Mouse (Mus musculus) heart, postnatal 0 days (tissue): ENCODE results near the gene Fbxo34.

Source experiments
- CTCF ChIP-seq: IDR thresholded peaks from 2 replicates; pipeline ENCODE4 v1.5.1; 2016; ENCODE audit warnings: antibody characterized with exemption, control low read depth, low read depth
- EP300 ChIP-seq: IDR thresholded peaks from 2 replicates; pipeline ENCODE4 v1.6.1; 2016; ENCODE audit warnings: antibody characterized with exemption, low read depth

DNA sequence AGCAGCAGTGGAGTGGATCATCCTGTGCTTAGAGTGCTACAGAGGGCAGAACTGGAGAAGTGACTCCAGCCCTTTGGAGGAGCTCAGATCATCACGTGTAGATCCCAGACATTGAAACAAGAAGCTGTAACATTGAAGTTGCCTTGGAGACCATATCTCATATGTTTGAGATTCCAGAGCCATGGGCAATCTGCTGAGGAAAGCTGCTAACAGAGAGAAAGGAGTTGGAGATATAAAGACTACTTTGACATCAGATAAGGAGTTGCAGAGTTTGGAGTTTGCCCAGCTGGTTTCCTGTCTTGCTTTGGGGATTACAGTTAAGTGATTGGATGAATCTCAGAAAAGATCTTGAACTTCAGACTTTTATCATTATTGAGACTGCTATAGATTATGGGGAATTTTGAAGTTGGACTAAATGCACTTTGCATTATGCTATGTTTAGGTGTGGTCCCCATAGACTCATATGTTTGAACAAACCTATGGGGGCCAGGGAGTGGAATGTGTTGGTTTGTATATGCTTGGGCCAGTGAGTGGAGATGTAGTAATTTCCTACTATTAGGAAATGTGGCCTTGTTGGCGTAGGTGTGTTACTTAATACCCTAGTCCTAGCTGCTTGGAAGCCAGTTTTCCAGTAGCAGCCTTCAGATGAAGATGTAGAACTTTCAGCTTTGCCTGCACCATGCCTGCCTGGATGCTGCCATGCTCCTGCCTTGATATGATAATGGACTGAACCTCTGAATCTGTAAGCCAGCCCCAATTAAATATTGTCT, 43.6 kb downstream of the Fbxo34 start:
- TF ChIP-seq CTCF, result no peak
- TF ChIP-seq EP300, result no peak
